Mouse (Mus musculus): ENCODE results near the gene Armc9.
A peak's percentile ranks its signal among the peaks of the same experiment; 100 is the strongest.

Armc9 gene

DNA sequence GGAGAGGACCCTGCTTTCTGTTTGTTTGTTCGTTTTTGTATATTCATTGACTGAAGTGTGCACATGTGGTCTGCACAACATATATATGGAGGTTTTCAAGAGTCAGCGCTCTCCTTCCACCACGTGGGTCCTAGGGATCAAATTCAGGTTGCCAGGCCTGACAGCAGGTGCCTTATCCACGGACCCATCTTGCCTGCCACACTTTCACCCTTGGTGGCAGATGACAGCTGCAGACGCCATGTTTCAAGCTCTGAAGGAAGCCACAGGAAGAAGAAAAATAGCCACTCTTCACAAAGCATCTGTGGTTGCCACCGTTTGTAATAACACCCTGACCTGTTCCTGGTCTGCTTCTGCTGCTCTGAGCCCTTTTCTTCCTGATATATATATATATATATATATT lies 130.7 kb downstream of the Armc9 start:
- DNase-seq, result no peak

DNA sequence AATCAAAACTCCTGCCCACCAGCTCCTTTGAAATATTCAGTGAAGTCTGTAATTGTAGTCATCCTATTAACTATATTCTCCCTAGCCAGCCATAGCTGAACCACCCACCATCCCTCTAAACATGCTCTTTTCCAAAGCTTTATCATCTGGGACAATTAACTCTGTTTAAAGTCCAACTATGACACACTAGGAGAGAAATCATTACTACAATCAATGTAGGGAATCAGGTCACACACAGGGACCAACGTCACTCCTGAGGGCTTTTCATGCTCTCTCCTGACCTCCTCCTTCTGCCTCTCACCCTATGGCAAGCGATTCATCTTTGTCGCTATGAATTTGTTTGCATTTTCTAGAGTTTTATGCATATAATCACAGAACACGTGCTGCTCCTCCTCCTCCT lies 132.9 kb downstream of the Armc9 start:
- no peak for DNase-seq

DNA sequence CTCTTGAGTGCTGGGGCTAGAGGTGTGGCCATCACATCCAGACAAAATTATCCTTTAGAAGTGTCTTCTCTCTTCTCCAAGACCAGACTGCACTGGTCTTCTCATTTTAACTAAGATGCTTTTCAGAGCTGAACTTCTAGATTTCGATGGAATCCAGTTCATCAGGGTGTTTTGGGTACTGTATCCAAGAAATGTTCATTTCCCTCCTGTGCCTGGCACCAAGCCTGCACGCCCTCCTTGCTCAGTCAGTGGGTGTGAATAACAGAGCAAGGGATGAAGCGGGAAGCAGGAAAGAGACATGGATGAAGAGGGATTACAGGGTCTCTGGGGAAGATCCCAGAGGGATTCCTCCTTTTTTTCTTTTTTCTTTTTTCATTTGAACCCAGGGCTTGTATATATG lies 135.9 kb downstream of the Armc9 start:
- no peak for DNase-seq

DNA sequence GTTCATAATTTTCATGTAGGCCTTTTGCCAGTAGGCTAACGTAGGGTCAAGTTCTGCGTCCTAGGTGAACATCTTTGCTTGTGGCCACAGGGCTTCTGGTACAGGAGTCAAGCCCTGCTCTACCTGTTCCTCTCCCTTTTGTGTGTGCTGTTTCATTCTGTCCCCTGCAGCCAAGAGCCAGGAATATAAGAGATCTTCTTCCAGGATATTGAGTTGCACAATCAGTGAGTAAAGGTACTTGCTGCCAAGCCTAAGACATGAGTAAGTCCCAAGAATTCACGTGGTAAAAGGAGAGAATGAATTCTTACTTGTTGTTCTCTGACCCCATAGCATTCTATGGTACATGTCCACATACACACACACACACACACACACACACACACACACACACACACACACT lies 138.5 kb downstream of the Armc9 start:
- DNase-seq, result no peak

DNA sequence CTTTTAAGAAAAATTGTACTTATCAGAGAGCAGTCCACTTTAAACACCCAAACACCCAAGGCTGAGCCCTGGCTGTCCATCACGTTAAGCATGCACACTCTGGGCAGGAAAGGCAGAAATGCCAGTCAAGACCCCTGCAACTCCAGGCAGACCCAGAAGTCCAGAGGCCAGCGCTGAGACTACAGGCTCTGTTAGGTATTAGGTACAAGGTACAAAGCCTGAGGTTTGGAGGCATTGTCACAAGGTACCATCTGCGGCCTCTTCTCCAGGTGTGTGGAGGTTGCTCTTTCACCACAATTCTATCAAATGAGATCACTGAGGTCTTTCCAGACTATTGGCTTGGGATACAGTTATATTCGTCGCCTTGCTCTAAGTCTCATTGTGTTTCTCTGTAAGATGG lies 139.3 kb downstream of the Armc9 start:
- peak in 1 of 2 experiments; percentile 40 for DNase-seq

DNA sequence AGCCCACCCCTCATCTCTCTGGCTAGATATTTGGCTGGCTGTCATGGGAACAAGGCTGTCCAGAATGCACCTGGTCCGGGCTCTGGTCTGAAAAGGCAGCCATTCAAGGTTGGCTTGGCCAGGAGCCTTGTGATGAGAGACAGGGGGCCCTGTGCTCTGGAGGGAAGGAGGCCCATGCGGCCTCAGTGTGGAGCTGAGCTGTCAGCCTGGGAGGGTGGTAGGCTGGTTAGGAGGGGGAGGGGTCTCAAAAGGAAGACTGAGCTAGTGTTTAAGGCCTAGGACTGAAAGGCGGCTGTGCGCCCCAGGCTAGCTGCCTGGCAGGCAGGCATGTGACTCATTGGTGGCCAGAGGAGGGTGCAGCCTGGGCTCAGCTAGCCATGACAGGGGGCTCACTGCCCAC lies 139.9 kb downstream of the Armc9 start:
- no peak for DNase-seq

DNA sequence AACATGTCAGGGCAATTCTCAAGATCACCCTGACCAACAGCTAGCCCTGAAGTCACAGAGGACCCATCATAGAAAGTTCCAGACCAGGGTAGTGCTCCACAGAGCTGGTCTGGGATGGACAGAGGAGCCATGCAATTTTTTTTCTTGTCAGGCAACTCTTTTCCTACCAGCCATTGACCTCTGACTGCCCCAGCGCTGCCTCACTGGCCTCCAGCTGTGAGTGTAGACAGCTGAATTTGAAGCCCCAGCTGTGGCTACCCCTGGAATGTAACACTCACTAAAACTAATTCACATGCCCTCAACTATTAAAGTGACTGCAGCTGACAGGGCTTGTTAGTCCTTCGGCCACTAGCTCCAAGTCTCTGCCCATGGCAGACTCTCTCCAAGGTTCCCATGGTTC lies 145.5 kb downstream of the Armc9 start:
- no peak for DNase-seq

DNA sequence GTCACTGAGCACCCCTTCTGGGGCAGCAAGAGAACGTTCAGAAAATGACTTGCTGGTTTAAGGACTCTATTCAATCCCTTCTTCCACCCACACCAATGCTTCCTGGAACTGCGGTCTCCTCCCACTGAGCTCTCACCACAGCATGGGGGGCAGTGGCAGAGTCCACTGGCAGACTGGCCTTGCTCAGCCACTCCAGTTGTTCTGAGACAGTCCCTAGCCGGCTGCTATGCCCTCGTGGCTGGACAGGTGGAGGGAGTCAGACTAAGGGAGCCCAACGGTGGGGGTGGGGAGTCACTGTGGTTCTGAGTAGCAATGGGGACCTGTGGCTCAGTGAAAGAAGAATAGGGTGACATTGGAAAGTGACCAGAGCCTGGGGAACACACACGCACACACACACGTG lies 146.2 kb downstream of the Armc9 start:
- DNase-seq, result peak in 1 of 2 experiments; percentile 55

DNA sequence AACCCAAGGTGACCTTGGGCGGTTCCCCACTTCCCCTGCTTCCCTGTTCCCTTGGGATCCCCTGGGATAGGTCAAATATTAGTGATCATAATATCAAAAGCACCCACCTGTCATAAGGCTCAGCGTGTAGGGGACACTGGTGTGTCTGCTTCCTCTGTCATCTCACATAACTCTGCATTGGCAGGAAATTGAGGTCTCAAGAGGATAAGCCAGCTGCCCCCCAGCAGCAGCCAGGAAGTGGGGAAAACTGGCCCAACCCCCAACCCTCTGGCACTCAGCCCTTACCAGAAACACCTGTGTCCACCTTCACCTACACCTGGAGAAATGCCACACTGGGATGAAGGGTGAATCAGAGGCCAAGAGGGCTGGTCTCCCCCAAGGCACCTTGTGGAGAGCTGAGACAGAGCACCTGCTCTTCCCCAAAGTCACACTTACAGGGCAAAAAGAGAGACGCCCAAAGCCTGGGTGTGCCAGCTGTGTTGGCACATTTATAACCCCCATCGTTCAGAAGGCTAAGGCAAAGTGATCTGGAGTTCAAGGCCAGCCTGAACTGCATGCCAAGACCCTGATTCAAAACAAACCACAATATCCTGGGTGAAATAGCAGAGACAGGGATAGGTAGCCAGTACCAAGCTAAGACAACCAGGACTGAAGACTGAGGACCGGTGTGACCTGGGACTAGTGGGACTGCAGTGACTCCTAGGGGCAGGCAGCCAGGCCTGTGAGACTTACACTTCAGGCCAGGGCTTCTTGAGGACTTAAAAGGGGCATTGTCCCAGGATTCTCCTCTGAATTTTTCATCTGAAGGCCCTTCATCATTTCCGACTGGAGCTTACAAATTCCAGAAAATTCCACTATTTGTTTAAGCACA lies 146.9 kb downstream of the Armc9 start:
- peak; percentile 31 to 46 for DNase-seq

DNA sequence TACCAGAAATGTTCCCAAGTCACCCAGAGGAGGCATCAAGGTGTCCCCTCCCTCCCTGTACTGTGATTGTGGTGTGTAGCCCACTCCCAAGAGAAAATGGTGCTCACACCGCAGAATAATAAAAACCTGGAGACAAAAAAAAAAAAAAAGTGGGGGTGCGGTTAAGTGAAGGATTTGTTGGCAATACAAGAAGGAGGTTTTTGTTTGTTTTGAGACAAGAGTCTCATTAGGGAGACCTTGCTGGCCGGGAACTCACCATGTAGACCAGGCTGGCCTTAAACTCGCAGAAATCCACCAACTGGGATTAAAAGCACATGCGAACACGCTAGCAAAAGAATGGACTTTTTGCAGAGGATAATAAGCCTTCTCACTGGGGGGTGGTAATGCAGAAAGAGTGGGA lies 148.0 kb downstream of the Armc9 start, which contains the start of gene B3gnt7:
Gene B3gnt7, plus strand, starts transcription at position 301 of the 400 bp plus-strand sequence.
- DNase-seq, result peak in 1 of 2 experiments; percentile 12

DNA sequence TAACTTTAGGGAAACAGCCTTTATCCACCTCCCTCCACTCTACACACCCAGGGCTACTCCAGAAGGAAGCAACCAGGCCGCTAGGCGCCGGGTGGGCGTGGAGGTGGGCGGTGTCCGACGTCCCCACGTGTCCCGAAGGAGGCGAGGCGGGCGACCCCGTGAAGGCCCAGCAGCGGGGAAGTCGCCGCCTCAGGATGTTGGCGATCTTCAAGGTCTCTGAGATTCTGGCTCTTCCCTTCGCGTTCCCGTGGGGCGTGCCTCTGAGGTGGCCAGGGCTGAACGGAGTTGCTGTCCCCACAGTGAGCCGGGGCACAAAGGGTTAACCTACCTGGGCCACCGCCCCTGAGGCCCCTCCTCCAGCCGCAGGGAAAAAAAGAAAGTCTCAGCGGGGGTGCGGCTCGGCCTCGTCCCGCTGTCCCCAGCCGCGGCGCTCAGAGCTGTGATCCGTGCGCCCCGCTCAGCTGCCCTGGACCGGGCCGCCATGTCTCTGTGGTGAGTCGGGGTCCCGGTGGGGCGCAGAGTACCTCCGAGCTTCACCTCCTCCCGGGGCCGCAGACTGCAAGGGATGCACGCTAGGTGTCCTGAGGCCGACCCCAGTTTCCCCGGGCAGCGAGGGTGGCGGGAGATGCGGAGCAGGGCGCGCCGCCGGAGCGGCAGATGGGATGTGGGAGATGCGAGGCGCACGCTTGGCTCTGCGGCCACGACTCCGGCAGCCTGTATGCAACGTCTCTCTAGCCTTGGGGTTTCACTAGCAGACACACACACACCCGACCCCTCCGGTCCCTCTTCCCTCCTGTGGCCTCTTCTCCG lies 148.7 kb downstream of the Armc9 start:
- DNase-seq, result peak; percentile 88 to 92

DNA sequence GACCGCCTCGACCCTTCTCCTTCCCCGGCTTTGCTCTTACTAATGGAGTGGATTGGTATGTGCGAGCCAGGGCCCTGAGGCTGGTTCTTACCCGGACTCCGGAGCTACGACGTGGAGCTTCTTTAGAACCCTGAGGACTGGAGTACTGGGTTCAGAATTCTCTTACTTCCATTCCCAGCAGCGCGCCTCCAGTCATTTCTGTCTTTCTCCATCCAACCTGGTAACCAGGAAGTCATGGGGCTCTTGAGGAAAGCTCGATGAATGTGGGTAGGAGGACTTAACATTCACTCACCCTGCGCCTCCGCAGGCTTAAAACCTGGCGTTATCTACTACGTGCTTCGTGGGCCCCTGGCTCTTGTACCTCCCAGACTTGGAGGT lies 149.3 kb downstream of the Armc9 start:
- no peak for DNase-seq

DNA sequence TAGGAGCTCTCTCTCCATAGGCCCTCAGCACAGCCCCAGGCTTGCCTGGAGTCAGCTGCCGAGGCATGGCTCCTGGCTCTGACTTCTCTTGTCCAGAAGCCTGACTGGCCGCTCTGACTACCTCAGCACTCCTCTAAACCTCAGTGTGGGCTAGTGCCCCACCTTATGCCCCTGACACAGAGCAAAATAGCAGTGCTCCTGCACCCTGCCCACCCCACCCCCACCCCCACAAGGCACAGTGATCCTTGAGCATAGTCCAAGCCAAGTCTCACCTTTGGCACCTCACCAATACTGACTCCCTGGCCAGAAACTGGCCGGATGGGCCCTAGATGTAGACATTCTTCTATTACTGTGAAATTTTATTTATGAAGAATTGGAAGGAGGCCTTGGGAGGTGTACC lies 152.1 kb downstream of the Armc9 start:
- DNase-seq, result peak; percentile 6 to 42

DNA sequence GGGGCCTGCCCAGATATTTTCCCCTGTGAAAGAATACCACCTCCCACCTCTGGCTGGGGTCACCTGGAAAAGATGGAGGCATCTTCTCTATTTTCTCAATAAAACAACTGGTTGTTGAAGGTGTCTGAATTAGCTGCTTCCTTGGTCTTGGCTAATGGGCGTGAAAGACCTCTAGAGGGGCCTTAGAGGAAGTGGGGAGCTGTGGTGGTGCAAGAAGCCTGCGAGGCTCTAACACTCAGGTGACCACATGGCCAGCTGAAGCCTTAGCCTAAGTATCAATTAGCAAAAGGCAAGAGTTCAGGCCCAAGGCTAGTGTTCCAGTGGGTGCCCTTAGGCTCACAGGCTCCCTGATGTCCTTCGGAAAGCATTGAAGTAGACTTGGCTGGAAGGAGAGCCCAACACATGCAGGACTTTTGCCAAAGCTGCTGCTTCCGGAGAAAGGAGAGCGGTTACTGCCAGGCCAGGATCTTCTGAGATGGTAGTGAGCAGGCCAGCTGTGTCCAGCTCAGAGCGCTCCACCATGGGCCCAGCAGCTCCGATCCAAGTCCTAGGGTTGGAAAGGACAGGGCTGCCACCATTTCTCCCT lies 152.7 kb downstream of the Armc9 start:
- DNase-seq, result no peak

DNA sequence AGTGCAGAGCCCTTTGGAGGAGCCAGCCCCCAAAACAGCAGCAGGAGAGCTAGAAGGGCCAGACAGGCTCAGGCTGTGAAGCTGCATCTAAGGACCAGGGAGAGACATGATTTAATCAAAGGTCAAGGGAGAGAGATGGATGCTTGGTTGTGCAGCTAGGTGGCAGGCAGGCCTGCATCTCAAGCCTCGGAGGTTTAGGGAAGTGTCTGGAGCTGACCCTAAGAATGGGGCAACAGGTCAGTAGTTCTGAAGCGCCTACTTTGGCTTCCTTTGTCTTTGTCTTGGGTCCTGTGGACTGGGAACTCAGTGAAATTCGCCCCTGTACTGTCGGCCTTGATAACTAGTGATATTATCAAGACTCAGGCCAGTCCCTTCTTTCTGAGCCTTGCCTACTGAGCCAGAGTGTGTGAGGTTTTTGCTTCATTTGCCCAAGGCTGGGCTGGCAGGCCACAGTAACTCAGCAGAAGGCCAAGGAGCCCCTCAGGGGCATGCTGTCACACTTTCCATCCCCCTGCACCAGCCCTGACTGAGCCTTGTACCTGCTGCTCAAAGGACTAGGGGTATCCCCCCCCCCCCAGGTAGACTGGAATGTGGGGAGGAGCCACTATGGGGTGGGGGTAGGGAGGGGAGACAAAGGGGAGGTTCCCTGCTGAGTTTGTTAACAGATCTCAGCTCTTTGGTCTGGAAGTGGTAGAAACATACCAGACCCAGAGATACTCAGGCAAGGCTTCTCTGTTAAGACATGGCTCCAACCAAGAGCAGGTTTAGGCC lies 153.5 kb downstream of the Armc9 start:
- DNase-seq, result peak; percentile 12 to 38

DNA sequence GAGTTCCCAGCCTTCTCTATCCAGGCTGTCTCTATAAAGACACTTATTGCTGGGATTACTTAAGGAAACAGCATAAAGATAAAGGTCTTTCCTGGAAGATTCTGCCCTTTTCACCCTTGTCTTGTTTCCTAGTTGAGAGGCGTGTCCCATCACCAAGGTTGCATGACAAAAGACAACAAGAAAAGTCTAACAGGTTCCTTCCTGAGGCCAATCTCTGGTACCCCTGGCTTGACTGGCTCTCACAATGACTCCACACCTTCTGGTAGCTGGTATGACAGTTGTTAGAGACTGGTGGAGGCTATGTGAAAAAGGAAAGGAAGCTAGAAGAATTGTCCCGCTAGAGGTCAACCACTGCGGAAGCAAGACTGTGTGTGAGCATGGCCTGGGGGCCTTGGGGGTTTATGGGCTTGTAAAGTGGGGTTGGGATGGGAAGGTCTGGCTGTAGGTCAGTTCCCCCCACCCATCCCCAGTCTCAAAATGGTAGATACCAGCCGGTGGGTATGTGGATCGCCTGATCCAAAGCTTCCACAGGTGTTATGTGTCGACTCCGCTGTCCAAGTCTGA lies 154.8 kb downstream of the Armc9 start:
- DNase-seq, result no peak

DNA sequence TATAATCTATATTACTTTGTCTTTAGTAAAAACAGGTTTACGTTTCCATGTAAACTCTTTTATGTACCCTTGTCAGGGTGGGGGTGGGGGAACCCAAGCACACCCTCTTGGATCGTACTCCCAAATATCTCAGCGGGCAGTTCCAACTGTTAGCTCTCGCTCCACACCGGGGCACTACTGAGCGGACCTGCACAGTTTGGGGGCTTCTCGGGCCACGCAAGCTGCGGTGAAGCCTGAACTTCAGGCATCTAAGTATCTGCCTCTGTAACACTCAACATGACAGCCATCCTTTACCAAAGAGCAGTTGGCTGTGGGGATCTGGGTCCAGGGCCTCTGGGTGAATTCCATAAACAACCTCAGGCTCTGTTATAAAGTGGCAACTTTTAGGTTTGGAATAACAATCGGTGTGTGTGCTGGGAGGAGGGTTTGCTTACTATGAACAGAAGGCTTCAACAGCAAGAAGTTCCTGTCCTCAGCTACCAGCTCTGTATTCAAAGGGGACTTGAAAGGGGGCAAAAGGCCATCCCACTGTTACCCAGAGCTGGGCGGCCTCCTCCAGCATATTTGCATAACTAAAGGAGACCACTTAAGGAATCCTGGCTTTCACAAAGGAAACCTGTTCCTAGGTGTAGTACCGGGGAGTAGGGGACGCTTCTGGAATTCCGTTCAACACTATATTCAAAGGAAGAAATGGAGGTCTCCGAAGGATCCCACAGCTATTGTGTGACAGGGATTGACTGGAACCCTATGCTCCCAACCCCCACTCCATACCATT lies 156.1 kb downstream of the Armc9 start:
- no peak for DNase-seq

DNA sequence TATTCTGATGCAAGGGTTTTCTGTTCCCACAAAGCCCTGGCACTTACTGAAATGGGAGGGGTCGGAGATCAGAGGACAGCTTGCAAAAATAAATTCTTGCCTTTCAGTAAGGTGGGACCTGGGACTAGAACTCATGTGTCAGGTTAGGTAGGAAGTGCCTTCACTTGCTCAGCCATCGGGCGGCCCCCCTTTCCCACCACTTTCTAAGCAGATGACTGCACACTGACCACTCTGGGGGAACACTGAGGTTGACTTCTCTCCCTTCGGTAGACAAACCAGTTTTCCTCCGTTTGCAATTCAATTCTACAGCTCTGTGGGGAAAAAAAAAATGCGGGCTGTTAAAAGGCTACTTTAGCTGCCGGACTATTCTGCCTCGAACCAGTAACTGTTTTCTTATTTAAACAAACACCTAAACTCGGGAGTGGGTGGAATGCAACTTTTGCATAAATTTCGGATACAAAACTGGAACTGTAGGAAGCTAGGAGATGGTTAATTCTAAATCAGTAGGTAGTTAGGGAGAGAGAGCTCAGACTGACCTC lies 157.0 kb downstream of the Armc9 start:
- DNase-seq, result peak; percentile 27 to 64

DNA sequence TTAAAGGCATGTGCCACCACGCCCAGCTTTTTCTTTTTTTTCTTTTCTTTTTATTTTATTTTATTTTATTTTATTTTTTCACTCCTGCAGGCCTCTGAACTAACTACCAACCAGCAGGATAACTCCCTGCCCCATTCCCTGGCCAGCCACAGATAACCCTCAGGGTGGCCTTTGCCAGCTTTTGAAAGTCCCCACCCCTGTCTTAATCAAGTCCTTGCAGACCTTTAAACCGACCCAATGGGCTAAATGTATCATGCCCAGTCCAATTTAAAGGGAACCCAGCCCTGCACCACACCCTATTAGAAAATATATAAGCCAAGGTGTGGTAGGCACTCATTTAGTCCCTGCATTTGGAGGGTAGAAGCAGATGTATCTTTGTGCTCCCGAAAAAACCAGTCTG lies 157.7 kb downstream of the Armc9 start:
- no peak for DNase-seq

DNA sequence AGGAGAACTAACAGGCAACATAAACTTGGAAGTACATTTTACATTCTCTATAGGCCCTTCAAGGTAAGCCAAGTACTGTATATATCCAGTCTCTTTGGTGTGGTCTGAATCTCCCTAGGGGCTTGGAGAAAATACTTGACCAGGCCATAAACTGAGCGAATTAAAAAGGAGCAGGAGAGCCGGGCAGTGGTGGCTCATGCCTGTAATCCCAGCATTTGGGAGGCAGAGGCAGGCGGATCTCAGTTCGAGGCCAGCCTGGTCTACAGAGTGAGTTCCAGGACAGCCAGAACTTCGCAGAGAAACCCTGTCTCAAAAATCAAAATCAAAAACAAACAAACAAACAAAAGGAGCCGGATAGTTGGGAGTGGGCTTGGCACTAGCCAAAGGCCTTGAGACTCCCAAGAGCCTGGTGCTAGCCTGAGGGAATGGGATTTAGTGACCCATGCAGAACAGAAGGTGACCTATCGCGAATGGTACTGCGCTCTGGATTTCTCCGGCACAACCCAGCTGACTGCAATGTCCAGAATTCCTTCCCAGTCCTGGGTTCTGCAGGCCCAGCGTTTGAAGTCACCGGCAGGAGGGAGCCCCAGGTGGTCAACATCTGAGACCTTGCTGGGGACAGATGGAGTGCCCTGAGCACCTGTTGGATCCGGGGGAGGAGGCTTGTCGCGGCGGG lies 158.7 kb downstream of the Armc9 start:
- no peak for DNase-seq

DNA sequence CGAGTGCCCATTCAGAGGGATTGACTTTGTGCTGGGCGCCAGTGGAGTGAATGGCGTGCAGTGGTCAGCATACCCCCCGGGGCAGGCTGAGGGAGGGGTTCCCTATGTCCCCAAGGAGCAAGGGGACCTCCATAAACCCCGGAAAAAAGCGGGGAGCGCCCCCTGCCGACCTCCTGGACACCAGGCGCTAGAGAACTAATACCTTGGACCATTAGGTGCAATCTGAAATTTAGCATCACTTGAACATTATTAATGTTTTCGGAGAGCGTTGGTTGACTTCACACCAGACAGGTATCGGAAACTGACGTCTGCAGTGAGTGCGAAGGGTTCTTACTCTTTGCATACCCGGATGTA lies 159.2 kb downstream of the Armc9 start:
- peak; percentile 71 to 74 for DNase-seq
